Mouse (Mus musculus): ENCODE data around the gene Nynrin. TPM values are rescaled to one million over a fixed set of nuclear protein-coding genes. Genes with fewer than 3 reads are reported as not detected.

Gene Nynrin
- polyA plus RNA-seq, 2 experiments, result 20.6 to 41.0 TPM

GRCm38 (mm10) chr14:55905518-55905917 is 51.7 kb downstream of the Nynrin start:
- peaks cover 7% of the 10 kb centered on the region; the same call in 1 of the 2 replicates for H3K4me1 ChIP-seq (ENCODE audit: control insufficient read depth, insufficient read depth, low read length)
- no peaks in the 10 kb centered on the region for H3K9me3 ChIP-seq (ENCODE audit: control insufficient read depth, low read length)
- H3K4me2 ChIP-seq (replicated peaks; ENCODE audit: low read depth, low read length, severe bottlenecking), result no peak overlapping the region
- DNase-seq (ENCODE audit: low spot score), result no peak
- H3K9ac ChIP-seq (ENCODE audit: low read depth, low read length, severe bottlenecking), result no peak overlapping the region
- H3K36me3 ChIP-seq (ENCODE audit: control insufficient read depth, insufficient read depth, low read length), result no peaks in the 10 kb centered on the region
- no peak overlapping the region for H3K27ac ChIP-seq (replicated peaks; ENCODE audit: low read depth, low read length)
- no peak for ATAC-seq (ENCODE audit: low FRiP score, low read depth)
- H3K27me3 ChIP-seq (ENCODE audit: control insufficient read depth, insufficient read depth, low read length), result no peaks in the 10 kb centered on the region
- no peak overlapping the region for H3K4me3 ChIP-seq (replicated peaks; ENCODE audit: low read length)
- no peak for TF ChIP-seq POLR2A (IDR thresholded peaks at IDR 0.05; ENCODE audit: borderline replicate concordance, extremely low read depth, insufficient read depth, insufficient read length)
- WGBS, result 48% methylated on average over 1 of the region's 1 CpGs

GRCm38 (mm10) chr14:55913406-55913805 is 59.6 kb downstream of the Nynrin start:
- TF ChIP-seq POLR2A (IDR thresholded peaks at IDR 0.05; ENCODE audit: borderline replicate concordance, extremely low read depth, insufficient read depth, insufficient read length), result no peak
- no peak for DNase-seq (ENCODE audit: low spot score)
- Histone ChIP-seq H3K36me3 (ENCODE audit: control insufficient read depth, insufficient read depth, low read length) (no peaks in the 10 kb centered on the region), H3K4me1 (ENCODE audit: control insufficient read depth, insufficient read depth, low read length) (no peaks in the 10 kb centered on the region), H3K27ac (replicated peaks; ENCODE audit: low read depth, low read length) (no peak overlapping the region), H3K27me3 (ENCODE audit: control insufficient read depth, insufficient read depth, low read length) (no peaks in the 10 kb centered on the region), H3K9ac (ENCODE audit: low read depth, low read length, severe bottlenecking) (no peak overlapping the region), H3K9me3 (ENCODE audit: control insufficient read depth, low read length) (no peaks in the 10 kb centered on the region), H3K4me2 (replicated peaks; ENCODE audit: low read depth, low read length, severe bottlenecking) (no peak overlapping the region), H3K4me3 (replicated peaks; ENCODE audit: low read length) (no peak overlapping the region)
- ATAC-seq (ENCODE audit: low FRiP score, low read depth), result no peak
- WGBS, result 29% methylated on average over 4 of the region's 4 CpGs

- Histone ChIP-seq H3K9ac (ENCODE audit: low read depth, low read length, severe bottlenecking) (no peak overlapping the region), H3K27ac (replicated peaks; ENCODE audit: low read depth, low read length) (no peak overlapping the region), H3K4me2 (replicated peaks; ENCODE audit: low read depth, low read length, severe bottlenecking) (no peak overlapping the region), H3K4me3 (replicated peaks; ENCODE audit: low read length) (no peak overlapping the region), H3K36me3 (ENCODE audit: control insufficient read depth, insufficient read depth, low read length) (no peaks in the 10 kb centered on the region), H3K27me3 (ENCODE audit: control insufficient read depth, insufficient read depth, low read length) (no peaks in the 10 kb centered on the region), H3K4me1 (ENCODE audit: control insufficient read depth, insufficient read depth, low read length) (no peaks in the 10 kb centered on the region), H3K9me3 (ENCODE audit: control insufficient read depth, low read length) (no peaks in the 10 kb centered on the region)
- WGBS, result 40% methylated on average over 14 of the region's 14 CpGs
- ATAC-seq (ENCODE audit: low FRiP score, low read depth), result peak; percentile 75; the same call in 1 of the 2 replicates
- no peak for TF ChIP-seq POLR2A (IDR thresholded peaks at IDR 0.05; ENCODE audit: borderline replicate concordance, extremely low read depth, insufficient read depth, insufficient read length)
- DNase-seq (ENCODE audit: low spot score), result peak; percentile 96
Observed at GRCm38 (mm10) chr14:55918240-55919082, 64.7 kb downstream of the Nynrin start.

GRCm38 (mm10) chr14:55922475-55923232 is 68.8 kb downstream of the Nynrin start:
- DNase-seq (ENCODE audit: low spot score) (no peak), ATAC-seq (ENCODE audit: low FRiP score, low read depth) (no peak)
- Histone ChIP-seq H3K27ac (replicated peaks; ENCODE audit: low read depth, low read length) (no peak overlapping the region), H3K27me3 (ENCODE audit: control insufficient read depth, insufficient read depth, low read length) (no peaks in the 10 kb centered on the region), H3K36me3 (ENCODE audit: control insufficient read depth, insufficient read depth, low read length) (no peaks in the 10 kb centered on the region), H3K4me3 (replicated peaks; ENCODE audit: low read length) (no peak overlapping the region), H3K9me3 (ENCODE audit: control insufficient read depth, low read length) (no peaks in the 10 kb centered on the region), H3K4me1 (ENCODE audit: control insufficient read depth, insufficient read depth, low read length) (no peaks in the 10 kb centered on the region), H3K9ac (ENCODE audit: low read depth, low read length, severe bottlenecking) (no peak overlapping the region), H3K4me2 (replicated peaks; ENCODE audit: low read depth, low read length, severe bottlenecking) (no peak overlapping the region)
- WGBS, result 29% methylated on average over 7 of the region's 7 CpGs
- no peak for TF ChIP-seq POLR2A (IDR thresholded peaks at IDR 0.05; ENCODE audit: borderline replicate concordance, extremely low read depth, insufficient read depth, insufficient read length)

Other genes starting within 250 kb of the Nynrin start
- 8.9 and 9.6 TPM in 2 replicates for gene Rec8, start 236.0 kb upstream of the Nynrin start, polyA plus RNA-seq (2012; rRNA removed)
- gene Rec8, start 236.0 kb upstream of the Nynrin start, polyA plus RNA-seq (2014; fragmentation: Nextera tagmentation; extraction: Ambion mirVana), result 2.4 and 2.8 TPM in 2 replicates
- 185 and 239 TPM in 2 replicates for gene Ipo4, start 218.1 kb upstream of the Nynrin start, polyA plus RNA-seq (2012; rRNA removed)
- 131 and 133 TPM in 2 replicates for gene Ipo4, start 218.1 kb upstream of the Nynrin start, polyA plus RNA-seq (2014; fragmentation: Nextera tagmentation; extraction: Ambion mirVana)
- gene Gm49378, start 216.1 kb upstream of the Nynrin start, polyA plus RNA-seq (2012; rRNA removed), result 6.8 and 12.2 TPM in 2 replicates
- 1.5 and 3.7 TPM in 2 replicates for gene Gm49378, start 216.1 kb upstream of the Nynrin start, polyA plus RNA-seq (2014; fragmentation: Nextera tagmentation; extraction: Ambion mirVana)
- 92.3 and 128 TPM in 2 replicates for gene Tm9sf1, start 210.2 kb upstream of the Nynrin start, polyA plus RNA-seq (2012; rRNA removed)
- gene Tm9sf1, start 210.2 kb upstream of the Nynrin start, polyA plus RNA-seq (2014; fragmentation: Nextera tagmentation; extraction: Ambion mirVana), result 111 and 116 TPM in 2 replicates
- gene Tssk4, start 203.8 kb upstream of the Nynrin start, polyA plus RNA-seq (2012; rRNA removed), result 2.9 and 3.3 TPM in 2 replicates
- gene Tssk4, start 203.8 kb upstream of the Nynrin start, polyA plus RNA-seq (2014; fragmentation: Nextera tagmentation; extraction: Ambion mirVana), result 1.2 and 1.4 TPM in 2 replicates
- 47.4 and 49.7 TPM in 2 replicates for gene Mdp1, start 193.5 kb upstream of the Nynrin start, polyA plus RNA-seq (2012; rRNA removed)
- gene Mdp1, start 193.5 kb upstream of the Nynrin start, polyA plus RNA-seq (2014; fragmentation: Nextera tagmentation; extraction: Ambion mirVana), result 53.7 and 59.1 TPM in 2 replicates
- 51.1 and 53.6 TPM in 2 replicates for gene Gmpr2, start 182.1 kb upstream of the Nynrin start, polyA plus RNA-seq (2012; rRNA removed)
- 53.1 and 68.5 TPM in 2 replicates for gene Gmpr2, start 182.1 kb upstream of the Nynrin start, polyA plus RNA-seq (2014; fragmentation: Nextera tagmentation; extraction: Ambion mirVana)
- gene Nedd8, start 181.9 kb upstream of the Nynrin start, polyA plus RNA-seq (2012; rRNA removed), result 347 and 416 TPM in 2 replicates
- gene Nedd8, start 181.9 kb upstream of the Nynrin start, polyA plus RNA-seq (2014; fragmentation: Nextera tagmentation; extraction: Ambion mirVana), result 567 and 583 TPM in 2 replicates
- 35.9 and 38.4 TPM in 2 replicates for gene Tinf2, start 172.2 kb upstream of the Nynrin start, polyA plus RNA-seq (2012; rRNA removed)
- gene Tinf2, start 172.2 kb upstream of the Nynrin start, polyA plus RNA-seq (2014; fragmentation: Nextera tagmentation; extraction: Ambion mirVana), result 34.2 and 40.1 TPM in 2 replicates
- 15.0 and 17.7 TPM in 2 replicates for gene Tgm1, start 140.1 kb upstream of the Nynrin start, polyA plus RNA-seq (2012; rRNA removed)
- gene Tgm1, start 140.1 kb upstream of the Nynrin start, polyA plus RNA-seq (2014; fragmentation: Nextera tagmentation; extraction: Ambion mirVana), result 17.0 and 21.2 TPM in 2 replicates
- gene Rabggta, start 131.7 kb upstream of the Nynrin start, polyA plus RNA-seq (2012; rRNA removed), result 41.7 and 53.5 TPM in 2 replicates
- 20.4 and 23.0 TPM in 2 replicates for gene Rabggta, start 131.7 kb upstream of the Nynrin start, polyA plus RNA-seq (2014; fragmentation: Nextera tagmentation; extraction: Ambion mirVana)
- gene Dhrs1, start 108.3 kb upstream of the Nynrin start, polyA plus RNA-seq (2012; rRNA removed), result 88.3 and 109 TPM in 2 replicates
- 82.0 and 89.7 TPM in 2 replicates for gene Dhrs1, start 108.3 kb upstream of the Nynrin start, polyA plus RNA-seq (2014; fragmentation: Nextera tagmentation; extraction: Ambion mirVana)
- gene Nop9, start 108.3 kb upstream of the Nynrin start, polyA plus RNA-seq (2012; rRNA removed), result 23.5 and 30.5 TPM in 2 replicates
- 37.6 and 38.1 TPM in 2 replicates for gene Nop9, start 108.3 kb upstream of the Nynrin start, polyA plus RNA-seq (2014; fragmentation: Nextera tagmentation; extraction: Ambion mirVana)
- gene Cideb, start 95.6 kb upstream of the Nynrin start, polyA plus RNA-seq (2012; rRNA removed), result 2.1 and 2.6 TPM in 2 replicates
- gene Cideb, start 95.6 kb upstream of the Nynrin start, polyA plus RNA-seq (2014; fragmentation: Nextera tagmentation; extraction: Ambion mirVana), result 0.41 and 0.46 TPM in 2 replicates
- 0.44 and 0.65 TPM in 2 replicates for gene Ltb4r2, start 92.6 kb upstream of the Nynrin start, polyA plus RNA-seq (2012; rRNA removed)
- 0.61 and 0.74 TPM in 2 replicates for gene Ltb4r2, start 92.6 kb upstream of the Nynrin start, polyA plus RNA-seq (2014; fragmentation: Nextera tagmentation; extraction: Ambion mirVana)
- gene Ltb4r1, start 88.0 kb upstream of the Nynrin start, polyA plus RNA-seq (2012; rRNA removed), result 1.1 and 1.2 TPM in 2 replicates
- gene Ltb4r1, start 88.0 kb upstream of the Nynrin start, polyA plus RNA-seq (2014; fragmentation: Nextera tagmentation; extraction: Ambion mirVana), result 0.33 and 0.78 TPM in 2 replicates
- gene Adcy4, start 69.9 kb upstream of the Nynrin start, polyA plus RNA-seq (2012; rRNA removed), result 32.4 and 35.0 TPM in 2 replicates
- gene Adcy4, start 69.9 kb upstream of the Nynrin start, polyA plus RNA-seq (2014; fragmentation: Nextera tagmentation; extraction: Ambion mirVana), result 16.8 and 17.8 TPM in 2 replicates
- 35.9 and 41.4 TPM in 2 replicates for gene Ripk3, start 65.1 kb upstream of the Nynrin start, polyA plus RNA-seq (2012; rRNA removed)
- gene Ripk3, start 65.1 kb upstream of the Nynrin start, polyA plus RNA-seq (2014; fragmentation: Nextera tagmentation; extraction: Ambion mirVana), result 30.5 and 37.6 TPM in 2 replicates
- gene Nfatc4, start 30.9 kb upstream of the Nynrin start, polyA plus RNA-seq (2012; rRNA removed), result 171 and 233 TPM in 2 replicates
- 83.5 and 114 TPM in 2 replicates for gene Nfatc4, start 30.9 kb upstream of the Nynrin start, polyA plus RNA-seq (2014; fragmentation: Nextera tagmentation; extraction: Ambion mirVana)
- 1.0 and 1.3 TPM in 2 replicates for gene Cbln3, start 30.4 kb downstream of the Nynrin start, polyA plus RNA-seq (2012; rRNA removed)
- gene Cbln3, start 30.4 kb downstream of the Nynrin start, polyA plus RNA-seq (2014; fragmentation: Nextera tagmentation; extraction: Ambion mirVana), result 0.25 and 0.54 TPM in 2 replicates
- 28.3 and 29.5 TPM in 2 replicates for gene Khnyn, start 30.9 kb downstream of the Nynrin start, polyA plus RNA-seq (2012; rRNA removed)
- gene Khnyn, start 30.9 kb downstream of the Nynrin start, polyA plus RNA-seq (2014; fragmentation: Nextera tagmentation; extraction: Ambion mirVana), result 10.2 and 12.2 TPM in 2 replicates
- 80.2 and 84.4 TPM in 2 replicates for gene Sdr39u1, start 46.3 kb downstream of the Nynrin start, polyA plus RNA-seq (2012; rRNA removed)
- 81.0 and 91.6 TPM in 2 replicates for gene Sdr39u1, start 46.3 kb downstream of the Nynrin start, polyA plus RNA-seq (2014; fragmentation: Nextera tagmentation; extraction: Ambion mirVana)
- gene Cma1, start 90.7 kb downstream of the Nynrin start, polyA plus RNA-seq (2012; rRNA removed), result 65.4 and 75.4 TPM in 2 replicates
- 127 and 211 TPM in 2 replicates for gene Cma1, start 90.7 kb downstream of the Nynrin start, polyA plus RNA-seq (2014; fragmentation: Nextera tagmentation; extraction: Ambion mirVana)
- gene Cma2, start 97.0 kb downstream of the Nynrin start, polyA plus RNA-seq (2012; rRNA removed), result 0.39 TPM in 1 of 2 replicates, not detected in the other
- 0.23 and 0.50 TPM in 2 replicates for gene Cma2, start 97.0 kb downstream of the Nynrin start, polyA plus RNA-seq (2014; fragmentation: Nextera tagmentation; extraction: Ambion mirVana)
- 0.48 and 0.49 TPM in 2 replicates for gene Mcpt1, start 164.0 kb downstream of the Nynrin start, polyA plus RNA-seq (2012; rRNA removed)
- gene Mcpt1, start 164.0 kb downstream of the Nynrin start, polyA plus RNA-seq (2014; fragmentation: Nextera tagmentation; extraction: Ambion mirVana), result 0.19 and 0.37 TPM in 2 replicates
- gene Mcpt9, start 176.5 kb downstream of the Nynrin start, polyA plus RNA-seq (2012; rRNA removed), result not detected in 2 replicates
- gene Mcpt9, start 176.5 kb downstream of the Nynrin start, polyA plus RNA-seq (2014; fragmentation: Nextera tagmentation; extraction: Ambion mirVana), result not detected in 2 replicates
- gene Mcpt2, start 188.0 kb downstream of the Nynrin start, polyA plus RNA-seq (2012; rRNA removed), result 0.74 and 0.92 TPM in 2 replicates
- gene Mcpt2, start 188.0 kb downstream of the Nynrin start, polyA plus RNA-seq (2014; fragmentation: Nextera tagmentation; extraction: Ambion mirVana), result 0.51 and 0.83 TPM in 2 replicates
- gene Mcpt4, start 208.3 kb downstream of the Nynrin start, polyA plus RNA-seq (2012; rRNA removed), result 2.0 and 2.4 TPM in 2 replicates
- 1.3 and 2.4 TPM in 2 replicates for gene Mcpt4, start 208.3 kb downstream of the Nynrin start, polyA plus RNA-seq (2014; fragmentation: Nextera tagmentation; extraction: Ambion mirVana)
- 0.78 and 1.5 TPM in 2 replicates for gene Mcpt8, start 231.3 kb downstream of the Nynrin start, polyA plus RNA-seq (2012; rRNA removed)
- 1.8 and 3.1 TPM in 2 replicates for gene Mcpt8, start 231.3 kb downstream of the Nynrin start, polyA plus RNA-seq (2014; fragmentation: Nextera tagmentation; extraction: Ambion mirVana)
- 0.23 and 0.30 TPM in 2 replicates for gene Ctsg, start 248.6 kb downstream of the Nynrin start, polyA plus RNA-seq (2012; rRNA removed)
- gene Ctsg, start 248.6 kb downstream of the Nynrin start, polyA plus RNA-seq (2014; fragmentation: Nextera tagmentation; extraction: Ambion mirVana), result 0.28 and 0.39 TPM in 2 replicates